Mouse (Mus musculus) spleen, postnatal 10 days (tissue): Measurements from ENCODE around the gene Zdhhc23.

Source experiments
- DNase-seq, 2 experiments: peaks; one replicate each; pipeline ENCODE4 v3.0.0; 2021 to 2022; ENCODE audit warnings: low spot score in 2 of 2

The Zdhhc23 gene

GRCm38 (mm10) chr16:43970426-43970825 lies 9.2 kb downstream of the Zdhhc23 start:
- no peak for DNase-seq

- DNase-seq, result no peak
Observed at GRCm38 (mm10) chr16:43965781-43966389, 13.7 kb downstream of the Zdhhc23 start.

GRCm38 (mm10) chr16:43963780-43964179 lies 15.8 kb downstream of the Zdhhc23 start:
- no peak for DNase-seq

- DNase-seq, result no peak
Observed at GRCm38 (mm10) chr16:43963291-43963690, 16.3 kb downstream of the Zdhhc23 start.

- no peak for DNase-seq
Observed at GRCm38 (mm10) chr16:43958038-43958437, 21.6 kb downstream of the Zdhhc23 start.

GRCm38 (mm10) chr16:43954913-43955312 lies 24.7 kb downstream of the Zdhhc23 start:
- peak in 1 of 2 experiments; percentile 26 for DNase-seq

GRCm38 (mm10) chr16:43951591-43951990 lies 28.0 kb downstream of the Zdhhc23 start:
- peak in 1 of 2 experiments; percentile 61 for DNase-seq

- DNase-seq, result no peak
Observed at GRCm38 (mm10) chr16:43945869-43946268, 33.7 kb downstream of the Zdhhc23 start.

- DNase-seq, result peak in 1 of 2 experiments; percentile 1
Observed at GRCm38 (mm10) chr16:43945351-43945750, 34.2 kb downstream of the Zdhhc23 start.

GRCm38 (mm10) chr16:43940846-43941245 lies 38.7 kb downstream of the Zdhhc23 start:
- no peak for DNase-seq

- no peak for DNase-seq
Observed at GRCm38 (mm10) chr16:43935892-43936291, 43.7 kb downstream of the Zdhhc23 start.

- DNase-seq, result no peak
Observed at GRCm38 (mm10) chr16:43935367-43935766, 44.2 kb downstream of the Zdhhc23 start.

- no peak for DNase-seq
Observed at GRCm38 (mm10) chr16:43934856-43935255, 44.7 kb downstream of the Zdhhc23 start.

GRCm38 (mm10) chr16:43933041-43933440 lies 46.5 kb downstream of the Zdhhc23 start:
- no peak for DNase-seq

- no peak for DNase-seq
Observed at GRCm38 (mm10) chr16:43932319-43932718, 47.3 kb downstream of the Zdhhc23 start.

- no peak for DNase-seq
Observed at GRCm38 (mm10) chr16:43931502-43931901, 48.1 kb downstream of the Zdhhc23 start.

- DNase-seq, result no peak
Observed at GRCm38 (mm10) chr16:43930577-43930976, 49.0 kb downstream of the Zdhhc23 start.

- no peak for DNase-seq
Observed at GRCm38 (mm10) chr16:43926341-43926859, 53.2 kb downstream of the Zdhhc23 start, which contains the start of gene Qtrt2. TSS of gene Qtrt2 (minus strand) at chr16:43926809.

- no peak for DNase-seq
Observed at GRCm38 (mm10) chr16:43925846-43926245, 53.7 kb downstream of the Zdhhc23 start.

- DNase-seq, result no peak
Observed at GRCm38 (mm10) chr16:43925001-43925558, 54.5 kb downstream of the Zdhhc23 start.

GRCm38 (mm10) chr16:43922630-43923029 lies 57.0 kb downstream of the Zdhhc23 start:
- DNase-seq, result no peak

GRCm38 (mm10) chr16:43922024-43922423 lies 57.6 kb downstream of the Zdhhc23 start:
- DNase-seq, result no peak

GRCm38 (mm10) chr16:43918867-43919266 lies 60.7 kb downstream of the Zdhhc23 start:
- no peak for DNase-seq
